In the genomic region with DNA sequence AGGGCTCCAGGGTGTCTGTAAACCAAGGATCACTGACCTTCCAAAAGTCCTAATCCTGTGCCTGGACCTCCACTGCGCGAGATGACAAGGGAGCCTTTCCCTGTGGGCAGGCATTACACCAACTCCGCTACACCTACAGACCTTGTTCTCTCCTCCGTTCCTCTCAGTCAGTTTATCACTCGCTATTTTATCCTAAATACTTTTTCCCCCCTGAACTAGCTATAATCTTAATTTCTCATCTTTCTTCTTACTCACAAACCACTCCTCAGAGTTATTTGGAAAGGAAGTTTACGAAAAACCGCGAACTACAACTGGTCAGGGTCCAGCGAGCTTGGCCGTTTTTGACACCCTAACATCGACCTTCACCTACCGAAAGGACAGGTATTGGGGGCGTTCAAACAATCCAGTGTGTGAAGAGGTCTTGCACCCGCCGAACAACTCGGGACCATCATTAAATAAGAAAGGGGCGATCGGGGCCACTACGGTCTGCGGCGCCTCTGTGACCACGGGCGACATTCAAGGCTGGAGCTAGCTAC, we compare ENCODE assay signal across 8 mouse cellular contexts. TPM values are rescaled to one million over a fixed set of nuclear protein-coding genes. Genes with fewer than 3 reads are reported as not detected.
DNase-seq lines count a peak whose midpoint lies in the region; ATAC-seq and TF ChIP-seq lines count a peak whose summit lies in the region.

No protein-coding gene starts in this region.

- H3K27me3 ChIP-seq in lung, embryonic 16.5 days (ENCODE audit: control insufficient read depth, insufficient read depth, low read depth, low read length): no peaks in the 10 kb centered on the region
- H3K27me3 ChIP-seq in heart, embryonic 16.5 days (ENCODE audit: control insufficient read depth, insufficient read depth, low read length): no peaks in the 10 kb centered on the region
- H3K27me3 ChIP-seq in liver, embryonic 12.5 days (replicated peaks): no peaks in the 10 kb centered on the region
- H3K27me3 ChIP-seq in stomach, postnatal 0 days (ENCODE audit: control insufficient read depth, insufficient read depth, low read length): no peaks in the 10 kb centered on the region

- peak overlapping the region; percentile 72 for H3K4me2 ChIP-seq in lung, embryonic 16.5 days (ENCODE audit: low read depth, low read length)
- peak overlapping the region; percentile 95 for H3K4me2 ChIP-seq in heart, embryonic 16.5 days (ENCODE audit: low read depth, low read length)
- peak overlapping the region; percentile 98 for H3K4me2 ChIP-seq in liver, embryonic 12.5 days
- H3K4me2 ChIP-seq in stomach, postnatal 0 days (replicated peaks; ENCODE audit: low read depth): peak overlapping the region; percentile 100

- peaks cover 5% of the 10 kb centered on the region; the same call in 1 of the 2 replicates for H3K36me3 ChIP-seq in lung, embryonic 16.5 days (ENCODE audit: control insufficient read depth, insufficient read depth, low read length)
- 0 out of 2 replicates have a peak, but pooled peaks cover 2% of the 10 kb centered on the region for H3K36me3 ChIP-seq in heart, embryonic 16.5 days (ENCODE audit: control insufficient read depth, insufficient read depth)
- H3K36me3 ChIP-seq in liver, embryonic 12.5 days: peaks cover 25% of the 10 kb centered on the region
- no peaks in the 10 kb centered on the region for H3K36me3 ChIP-seq in stomach, postnatal 0 days (ENCODE audit: control insufficient read depth, insufficient read depth, low read length)

- ATAC-seq in lung, embryonic 16.5 days (ENCODE audit: low read depth): peak; percentile 30
- ATAC-seq in common myeloid progenitor, adult 5-6 weeks (replicated peaks; ENCODE audit: low read depth, poor library complexity, severe bottlenecking): peak; percentile 26; the same call in 1 of the 2 replicates
- no peak for ATAC-seq in heart, embryonic 16.5 days (replicated peaks; ENCODE audit: extremely low read depth, insufficient read depth, low FRiP score)
- peak; percentile 57; the same call in 1 of the 2 replicates for ATAC-seq in liver, embryonic 12.5 days
- no peak for ATAC-seq in stomach, postnatal 0 days (ENCODE audit: low FRiP score, low TSS enrichment)

- H3K4me1 ChIP-seq in lung, embryonic 16.5 days (replicated peaks; ENCODE audit: control insufficient read depth, insufficient read depth, low read length): peaks cover 10% of the 10 kb centered on the region
- peaks cover 10% of the 10 kb centered on the region; the same call in 1 of the 2 replicates for H3K4me1 ChIP-seq in heart, embryonic 16.5 days (ENCODE audit: control insufficient read depth, insufficient read depth, low read length)
- H3K4me1 ChIP-seq in liver, embryonic 12.5 days: peaks cover 31% of the 10 kb centered on the region
- no peaks in the 10 kb centered on the region for H3K4me1 ChIP-seq in stomach, postnatal 0 days (replicated peaks; ENCODE audit: control insufficient read depth, insufficient read depth)

- H3K27ac ChIP-seq in lung, embryonic 16.5 days (ENCODE audit: low read length): peak overlapping the region; percentile 27; the same call in 1 of the 2 replicates
- H3K27ac ChIP-seq in heart, embryonic 16.5 days (ENCODE audit: low read length): no peak overlapping the region; the same call in 1 of the 2 replicates
- peak overlapping the region; percentile 53; the same call in 1 of the 2 replicates for H3K27ac ChIP-seq in liver, embryonic 12.5 days
- no peak overlapping the region for H3K27ac ChIP-seq in stomach, postnatal 0 days (replicated peaks)

- TF ChIP-seq CTCF in stomach, postnatal 0 days (IDR thresholded peaks at IDR 0.05; ENCODE audit: low read depth): no peak

- no peak for DNase-seq in lung, postnatal 4 days
- no peak for DNase-seq in stomach, postnatal 0 days (ENCODE audit: low spot score)
- no peak for DNase-seq in layer of hippocampus, postnatal 36 days
- no peak for DNase-seq in layer of hippocampus, adult 11-12 months (ENCODE audit: low spot score)

- under 1% methylated on average over 23 of the region's 23 CpGs for WGBS in lung, embryonic 16.5 days
- WGBS in heart, embryonic 16.5 days: 1% methylated on average over 23 of the region's 23 CpGs
- WGBS in liver, embryonic 12.5 days (ENCODE audit: insufficient replicate concordance): under 1% methylated on average over 23 of the region's 23 CpGs
- under 1% methylated on average over 23 of the region's 23 CpGs for WGBS in stomach, postnatal 0 days

- no peaks in the 10 kb centered on the region for H3K9me3 ChIP-seq in lung, embryonic 16.5 days (ENCODE audit: control insufficient read depth, low read length)
- H3K9me3 ChIP-seq in heart, embryonic 16.5 days (replicated peaks; ENCODE audit: control insufficient read depth, low read length): no peaks in the 10 kb centered on the region
- H3K9me3 ChIP-seq in liver, embryonic 12.5 days (replicated peaks): no peaks in the 10 kb centered on the region
- no peaks in the 10 kb centered on the region for H3K9me3 ChIP-seq in stomach, postnatal 0 days (ENCODE audit: control insufficient read depth, low read length)

- H3K9ac ChIP-seq in lung, embryonic 16.5 days (ENCODE audit: low read length): peak overlapping the region; percentile 92
- peak overlapping the region; percentile 84 for H3K9ac ChIP-seq in heart, embryonic 16.5 days (ENCODE audit: low read length)
- H3K9ac ChIP-seq in liver, embryonic 12.5 days: peak overlapping the region; percentile 94
- peak overlapping the region; percentile 82 for H3K9ac ChIP-seq in stomach, postnatal 0 days (ENCODE audit: low read length)

- peak overlapping the region; percentile 76 for H3K4me3 ChIP-seq in lung, embryonic 16.5 days (ENCODE audit: low read length)
- peak overlapping the region; percentile 78 for H3K4me3 ChIP-seq in heart, embryonic 16.5 days (ENCODE audit: low read length)
- peak overlapping the region; percentile 84 for H3K4me3 ChIP-seq in liver, embryonic 12.5 days
- H3K4me3 ChIP-seq in stomach, postnatal 0 days (ENCODE audit: low read depth, low read length): peak overlapping the region; percentile 83

- no peak for TF ChIP-seq EP300 in stomach, postnatal 0 days (optimal IDR thresholded peaks at IDR 0.05)

RNA-seq across cellular contexts. Expression of gene Hells, which starts 0.4 kb away (rescaled TPM):
- polyA plus RNA-seq in lung, embryonic 16.5 days (2015; fragmentation: Nextera tagmentation; extraction: Ambion mirVana): 45.2 and 47.9 TPM in 2 replicates
- 92.8 and 110 TPM in 2 replicates for total RNA-seq in common myeloid progenitor, adult 5-6 weeks (2017)
- 20.2 and 24.7 TPM in 2 replicates for polyA plus RNA-seq in heart, embryonic 16.5 days (2015; fragmentation: Nextera tagmentation; extraction: Ambion mirVana)
- polyA plus RNA-seq in liver, embryonic 12.5 days (2016; fragmentation: Nextera tagmentation; extraction: Ambion mirVana): 44.5 and 45.8 TPM in 2 replicates
- 13.7 and 14.3 TPM in 2 replicates for polyA plus RNA-seq in stomach, postnatal 0 days (2015; fragmentation: Nextera tagmentation; extraction: Ambion mirVana)
- 1 to 10 TPM; 5.1 to 6.8 TPM for total RNA-seq in layer of hippocampus, postnatal 36 days (2021)

Comparison
In these comparisons a context has a peak if more than half of its experiments do, and no peak if none do; other contexts are left out.
1. ATAC-seq: peak in lung, embryonic 16.5 days (single experiment), common myeloid progenitor, adult 5-6 weeks (single experiment) and liver, embryonic 12.5 days (single experiment); none in heart, embryonic 16.5 days (single experiment) and stomach, postnatal 0 days (single experiment).
2. H3K27ac ChIP-seq: peak in lung, embryonic 16.5 days (single experiment) and liver, embryonic 12.5 days (single experiment); none in heart, embryonic 16.5 days (single experiment) and stomach, postnatal 0 days (single experiment).
3. Peak in every context shown above with its lines, with median percentiles within 50 percentile points of each other: H3K4me2 ChIP-seq, H3K4me3 ChIP-seq and H3K9ac ChIP-seq.